Mouse (Mus musculus): ENCODE results near the gene Lig1.

Lig1 gene

DNA sequence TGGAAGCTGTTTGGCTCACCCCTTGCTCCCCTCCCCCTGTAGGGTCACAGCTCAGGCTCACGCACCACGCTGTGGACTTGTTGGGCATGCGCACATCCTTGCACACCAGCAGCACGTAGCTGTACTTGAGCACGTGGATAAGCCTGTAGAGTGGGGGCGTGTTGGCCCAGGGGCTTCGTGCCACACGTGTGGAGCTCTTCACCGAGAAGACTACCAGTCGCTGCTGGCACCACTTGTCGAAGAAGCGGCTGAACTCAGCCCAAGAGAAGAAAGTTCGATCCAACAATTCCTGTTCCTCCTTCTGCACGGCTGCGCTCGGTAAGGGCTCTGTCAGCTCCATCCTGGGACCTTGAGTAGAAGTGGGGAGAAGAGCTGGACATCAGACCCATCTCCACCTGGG is at the start of gene Lig1:
Gene Lig1 (plus strand): TSS at position 203 of the 400 bp plus-strand sequence.
- no peak for DNase-seq (ENCODE audit: inconsistent age in 2 of 2, low spot score in 1 of 2)

DNA sequence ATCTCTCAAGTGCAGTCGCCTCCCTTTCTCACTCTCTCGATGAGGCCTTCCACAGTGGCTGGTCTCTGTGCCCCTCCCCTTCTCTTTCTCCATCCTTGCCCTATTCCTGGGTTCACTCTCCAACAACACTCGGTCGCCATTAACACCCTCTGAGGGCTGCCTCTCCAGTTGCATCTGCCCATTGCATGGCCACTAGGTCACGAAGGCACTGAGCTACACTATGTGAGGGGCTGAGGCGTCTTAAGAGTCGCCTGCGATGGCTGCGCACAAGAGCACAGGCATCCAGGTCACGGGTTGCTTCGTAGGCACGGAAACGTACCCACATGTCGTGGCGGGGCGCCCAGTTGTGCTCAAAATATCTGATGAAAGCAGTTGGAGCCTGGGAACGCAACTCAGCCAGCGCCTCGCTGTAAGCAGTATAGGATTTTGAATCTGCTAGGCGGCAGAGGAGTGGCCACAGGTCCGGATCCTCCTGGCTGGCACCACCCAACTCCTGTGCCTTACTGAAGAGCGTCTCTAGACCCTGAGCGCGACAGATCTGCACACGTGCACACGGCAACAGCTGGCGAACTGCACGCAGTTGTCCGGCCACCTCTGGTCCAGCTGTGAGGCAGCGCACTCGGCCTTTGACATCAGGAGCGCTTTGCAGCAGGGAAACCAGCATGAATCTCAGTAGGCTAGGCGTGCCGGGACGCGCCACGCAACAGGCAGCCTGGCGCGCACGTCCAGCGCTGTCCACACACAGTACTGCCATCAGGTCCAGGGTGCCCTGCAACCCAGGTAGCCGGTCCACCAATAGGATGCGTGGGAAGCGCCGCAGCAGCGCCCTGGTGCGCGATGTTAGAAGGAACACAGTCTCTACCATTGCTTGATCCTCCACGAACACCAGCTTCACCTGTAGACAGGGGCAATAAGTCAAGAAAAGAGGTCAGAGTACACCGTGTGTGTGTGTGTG is 16.1 kb upstream of the Lig1 start:
- DNase-seq (ENCODE audit: inconsistent age in 2 of 2, low spot score in 1 of 2) = no peak

DNA sequence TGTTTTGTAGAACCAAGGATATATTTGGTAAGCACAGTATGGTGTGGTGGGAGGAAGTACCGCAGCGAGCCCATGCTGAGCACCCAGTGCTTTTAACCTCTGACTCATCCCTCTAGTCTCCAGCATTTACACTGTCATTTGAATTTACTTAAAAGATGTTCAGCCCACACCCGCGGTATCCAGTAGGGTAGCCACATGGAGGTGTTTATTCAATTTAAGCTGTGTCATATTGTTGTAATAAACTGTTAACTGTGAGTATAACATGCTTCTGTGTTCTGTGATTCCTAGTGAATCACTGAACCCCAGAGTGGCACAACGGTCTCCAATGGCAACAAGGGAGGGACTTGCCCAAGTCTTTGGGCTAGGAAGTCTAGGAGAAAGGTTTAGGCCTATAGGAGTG is 13.2 kb upstream of the Lig1 start:
- DNase-seq (ENCODE audit: inconsistent age in 2 of 2, low spot score in 1 of 2) = no peak

DNA sequence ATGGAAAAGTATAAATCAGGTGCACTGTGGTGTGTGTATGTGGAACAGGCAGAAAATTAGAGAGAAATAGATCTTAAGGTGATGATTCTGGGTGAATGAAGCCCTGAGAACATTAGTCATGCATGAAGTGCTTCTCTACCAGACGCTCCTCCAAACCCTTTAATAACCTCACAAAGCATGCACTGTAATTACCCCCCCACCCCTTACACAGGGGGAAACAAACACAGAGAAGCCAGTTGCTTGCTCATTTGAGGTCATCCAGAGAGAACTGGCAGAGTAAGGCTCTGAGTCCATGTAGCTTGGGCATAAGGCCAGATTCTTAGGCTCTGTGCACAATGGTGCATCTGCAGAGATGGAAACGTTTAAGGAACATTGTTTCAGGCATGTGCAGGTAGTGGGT is 12.7 kb upstream of the Lig1 start:
- no peak for DNase-seq (ENCODE audit: inconsistent age in 2 of 2, low spot score in 1 of 2)

DNA sequence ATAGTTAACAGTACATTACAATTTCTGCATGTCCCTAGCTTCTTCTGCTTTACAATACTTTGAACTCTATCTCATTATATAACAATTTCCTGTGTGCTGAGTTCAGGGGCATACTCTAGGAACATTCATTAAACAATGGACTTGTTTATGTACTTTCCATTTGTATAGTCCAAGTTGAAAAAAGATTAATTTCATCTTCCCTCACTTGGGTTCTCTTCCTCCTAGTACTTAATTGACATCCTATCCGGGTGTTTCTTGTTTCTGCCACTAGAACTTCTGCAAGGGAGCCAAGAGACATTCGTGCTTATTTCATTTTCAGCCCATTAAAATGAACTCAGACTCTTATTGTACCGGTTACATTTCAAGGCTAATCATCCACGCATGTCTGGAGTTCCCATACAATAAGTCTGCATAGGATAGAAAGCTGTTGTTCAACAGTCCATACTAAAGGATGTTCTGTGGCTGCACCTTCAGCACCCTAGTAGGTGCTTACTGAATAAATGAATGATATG is 8.3 kb upstream of the Lig1 start:
- DNase-seq (ENCODE audit: inconsistent age in 2 of 2, low spot score in 1 of 2) = no peak

- DNase-seq (ENCODE audit: inconsistent age in 2 of 2, low spot score in 1 of 2) = no peak
These were observed 7.7 kb upstream of the Lig1 start for GRCm38 (mm10) chr7:13269394-13269793.

DNA sequence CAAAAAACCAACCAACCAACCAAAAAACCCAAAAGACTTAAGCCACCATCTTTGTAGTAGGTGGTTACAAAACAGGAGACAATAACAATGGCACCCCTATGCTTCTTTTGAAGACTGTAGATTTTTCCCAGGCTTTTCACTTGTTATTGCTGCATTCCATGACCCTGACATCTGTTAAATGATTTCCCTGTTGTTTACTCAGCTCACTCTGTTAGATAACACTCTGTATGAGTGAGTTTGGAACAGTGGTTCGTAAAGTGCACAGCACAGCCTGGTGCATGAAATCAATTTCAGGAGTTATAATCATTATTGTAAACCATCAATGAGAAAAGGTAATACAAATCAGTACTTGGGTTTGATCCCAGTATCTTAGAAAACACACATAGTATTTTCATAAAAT is 5.4 kb upstream of the Lig1 start:
- no peak for DNase-seq (ENCODE audit: inconsistent age in 2 of 2, low spot score in 1 of 2)

DNA sequence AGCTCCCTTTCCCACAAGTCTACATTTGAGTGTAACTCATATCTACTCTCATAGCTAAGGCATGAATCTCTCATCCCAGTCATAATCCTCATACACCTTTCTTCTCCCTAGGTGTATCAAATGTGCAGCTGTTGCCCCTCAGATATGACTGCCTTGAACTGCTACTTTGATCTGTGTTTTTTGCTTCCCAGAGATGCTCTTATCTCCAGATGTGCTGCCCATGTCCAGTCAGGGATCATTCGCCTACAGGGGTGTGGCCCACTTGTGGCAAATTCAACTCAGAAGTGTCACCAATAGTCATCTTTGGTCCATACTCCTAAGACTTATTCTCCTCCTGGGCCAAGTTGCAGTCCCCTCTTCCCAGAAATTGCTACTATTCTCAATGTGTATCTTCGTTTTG is 750 bp downstream of the Lig1 start:
- DNase-seq (ENCODE audit: inconsistent age in 2 of 2, low spot score in 1 of 2) = no peak

- DNase-seq (ENCODE audit: inconsistent age in 2 of 2, low spot score in 1 of 2) = peak; percentile 93 to 98
These were observed 1.3 kb downstream of the Lig1 start, which contains the start of gene Zswim9 for GRCm38 (mm10) chr7:13278308-13278891. TSS of gene Zswim9 (minus strand) at chr7:13278721.

- DNase-seq (ENCODE audit: inconsistent age in 2 of 2, low spot score in 1 of 2) = peak; percentile 23 to 63
These were observed 1.9 kb downstream of the Lig1 start for GRCm38 (mm10) chr7:13278957-13279356.

GRCm38 (mm10) chr7:13288621-13289020 is 11.5 kb downstream of the Lig1 start:
- peak in 1 of 2 experiments; percentile 73 for DNase-seq (ENCODE audit: inconsistent age in 2 of 2, low spot score in 1 of 2)

GRCm38 (mm10) chr7:13290041-13290675 is 13.1 kb downstream of the Lig1 start:
- DNase-seq (ENCODE audit: inconsistent age in 2 of 2, low spot score in 1 of 2) = no peak

GRCm38 (mm10) chr7:13291370-13291769 is 14.3 kb downstream of the Lig1 start:
- DNase-seq (ENCODE audit: inconsistent age in 2 of 2, low spot score in 1 of 2) = peak in 1 of 2 experiments; percentile 37

DNA sequence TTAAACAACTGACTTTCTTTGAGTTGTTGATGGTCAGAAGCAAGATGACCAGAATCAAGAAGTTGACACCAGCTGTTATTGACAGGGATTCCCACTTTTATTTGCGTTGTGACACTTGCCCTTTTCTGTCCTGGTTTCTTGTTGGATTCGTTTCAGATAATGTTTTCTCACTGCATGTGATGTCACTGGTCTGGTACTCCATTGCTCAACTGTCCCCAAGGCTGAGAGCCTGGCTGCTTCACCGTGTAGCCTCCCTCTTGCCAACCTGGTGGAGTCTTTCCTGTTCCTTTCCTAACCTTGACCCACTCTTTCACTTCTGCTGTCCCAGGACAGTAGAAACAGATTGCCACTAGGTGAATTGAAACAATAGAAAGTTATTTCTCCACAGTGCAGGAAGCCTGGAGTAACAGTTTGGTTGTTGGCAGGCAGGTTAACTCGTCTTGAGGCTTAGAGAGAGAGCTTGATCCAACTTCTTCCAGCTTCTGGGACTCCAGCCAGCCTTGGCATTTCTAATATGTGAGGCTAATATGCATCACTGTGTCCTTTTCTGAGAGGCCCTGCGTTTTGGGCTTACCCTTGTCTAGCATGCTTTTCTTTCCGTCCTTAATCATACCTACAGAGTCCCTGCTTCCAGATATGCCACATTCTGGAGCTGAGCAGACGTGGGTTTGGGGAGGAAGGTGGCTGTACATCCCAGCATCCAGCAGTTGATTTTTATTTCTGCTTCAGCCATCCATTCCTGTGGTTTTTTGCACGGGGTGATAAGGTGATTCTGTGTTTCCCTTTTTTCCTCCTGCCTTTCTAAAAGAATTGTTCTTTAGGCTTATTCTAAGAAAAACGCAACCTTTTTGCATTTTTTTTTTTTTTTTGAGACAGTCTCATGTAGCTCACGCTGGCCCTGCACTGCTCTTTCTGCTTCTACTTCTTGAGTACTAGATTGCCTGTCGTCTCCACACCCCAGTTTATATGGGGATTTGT is 17.1 kb downstream of the Lig1 start:
- peak; percentile 75 to 91 for DNase-seq (ENCODE audit: inconsistent age in 2 of 2, low spot score in 1 of 2)

GRCm38 (mm10) chr7:13295256-13295655 is 18.2 kb downstream of the Lig1 start:
- no peak for DNase-seq (ENCODE audit: inconsistent age in 2 of 2, low spot score in 1 of 2)

GRCm38 (mm10) chr7:13297636-13298035 is 20.6 kb downstream of the Lig1 start:
- DNase-seq (ENCODE audit: inconsistent age in 2 of 2, low spot score in 1 of 2) = no peak

DNA sequence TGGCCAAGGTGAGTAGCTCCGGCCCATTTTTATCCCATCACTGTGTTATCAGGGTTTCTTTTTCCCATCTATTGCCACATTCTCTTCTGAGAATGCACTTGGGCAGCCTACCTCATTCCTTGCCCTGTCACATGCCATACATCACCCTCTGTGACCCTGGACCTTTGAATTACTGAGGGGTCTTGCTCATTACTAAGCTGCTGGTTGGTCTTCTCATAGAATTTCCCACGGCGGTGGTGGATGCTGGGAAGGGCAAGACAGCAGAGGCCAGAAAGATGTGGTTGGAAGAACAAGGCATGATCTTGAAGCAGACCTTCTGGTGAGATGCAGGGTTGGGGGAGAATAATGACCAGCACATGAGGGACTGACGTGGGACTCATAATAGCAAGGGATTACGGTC is 21.7 kb downstream of the Lig1 start:
- DNase-seq (ENCODE audit: inconsistent age in 2 of 2, low spot score in 1 of 2) = no peak

DNA sequence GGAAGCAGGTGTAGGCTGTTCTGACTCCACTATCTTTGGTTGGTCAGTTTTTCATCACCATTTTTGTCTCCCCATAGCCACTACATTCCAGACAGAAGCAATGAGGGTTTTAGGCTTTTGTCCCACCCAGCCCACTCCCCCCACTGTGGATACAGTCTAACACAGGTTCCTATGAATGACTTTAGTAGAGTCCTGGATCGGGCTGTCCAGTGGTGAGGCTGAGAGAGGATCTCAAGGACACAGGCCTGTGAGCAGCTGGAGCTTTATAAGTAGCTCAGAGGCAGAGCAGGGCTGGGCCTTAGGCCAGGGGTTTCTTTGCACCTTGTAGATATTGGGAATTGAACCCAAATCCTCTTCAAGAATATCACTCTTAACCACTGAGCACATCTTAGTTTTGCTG is 24.6 kb downstream of the Lig1 start:
- DNase-seq (ENCODE audit: inconsistent age in 2 of 2, low spot score in 1 of 2) = no peak

DNA sequence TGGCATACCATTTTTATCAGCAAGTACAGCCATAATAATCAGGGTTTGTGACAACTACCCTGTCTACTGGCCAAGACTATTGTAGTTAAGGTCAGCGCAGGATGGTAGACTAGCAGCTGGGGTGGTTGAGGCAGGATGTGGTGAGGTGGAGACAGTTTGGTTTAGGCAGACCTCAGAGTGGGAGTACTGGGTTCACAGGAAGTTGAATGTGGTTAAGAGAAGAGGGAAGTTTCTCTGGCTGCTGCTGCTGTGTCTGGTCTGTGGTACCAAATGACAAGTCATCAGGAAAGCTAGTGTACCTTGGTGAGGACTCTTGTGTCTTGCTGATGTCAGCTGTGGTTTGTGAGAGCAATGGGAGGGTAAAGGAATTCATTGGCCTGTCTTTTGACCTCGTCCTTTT is 25.7 kb downstream of the Lig1 start:
- no peak for DNase-seq (ENCODE audit: inconsistent age in 2 of 2, low spot score in 1 of 2)

- no peak for DNase-seq (ENCODE audit: inconsistent age in 2 of 2, low spot score in 1 of 2)
These were observed 26.3 kb downstream of the Lig1 start for GRCm38 (mm10) chr7:13303372-13303771.

All from adrenal gland, adult (tissue).